Mouse (Mus musculus) left cerebral cortex, adult 8-10 months (tissue): ENCODE results near the gene Top1. TPM values are rescaled to one million over a fixed set of nuclear protein-coding genes. Genes with fewer than 3 reads are reported as not detected.
A peak's percentile ranks its signal among the peaks of the same experiment; 100 is the strongest.
"Not testable (repeated sequence)": the region's sequence is repeated elsewhere in the genome, so short reads cannot be mapped to it uniquely, and the experiment has no call there.

Experiments
- DNase-seq, 2 experiments: peaks; one replicate each; pipeline ENCODE4 v3.0.0; 2022; ENCODE audit warnings: low spot score in 2 of 2
- total RNA-seq, 4 experiments: library from RNA; stranded (reverse); gene quantifications; 2 replicates each; pipeline ENCODE4 v1.2.4; 2022

Gene Top1
- total RNA-seq, 4 experiments from 2014 or later, result 65.3 to 71.3 (median 70.4) TPM

GRCm38 (mm10) chr2:160630872-160631597 is 14.7 kb upstream of the Top1 start:
- DNase-seq, result no peak

DNA sequence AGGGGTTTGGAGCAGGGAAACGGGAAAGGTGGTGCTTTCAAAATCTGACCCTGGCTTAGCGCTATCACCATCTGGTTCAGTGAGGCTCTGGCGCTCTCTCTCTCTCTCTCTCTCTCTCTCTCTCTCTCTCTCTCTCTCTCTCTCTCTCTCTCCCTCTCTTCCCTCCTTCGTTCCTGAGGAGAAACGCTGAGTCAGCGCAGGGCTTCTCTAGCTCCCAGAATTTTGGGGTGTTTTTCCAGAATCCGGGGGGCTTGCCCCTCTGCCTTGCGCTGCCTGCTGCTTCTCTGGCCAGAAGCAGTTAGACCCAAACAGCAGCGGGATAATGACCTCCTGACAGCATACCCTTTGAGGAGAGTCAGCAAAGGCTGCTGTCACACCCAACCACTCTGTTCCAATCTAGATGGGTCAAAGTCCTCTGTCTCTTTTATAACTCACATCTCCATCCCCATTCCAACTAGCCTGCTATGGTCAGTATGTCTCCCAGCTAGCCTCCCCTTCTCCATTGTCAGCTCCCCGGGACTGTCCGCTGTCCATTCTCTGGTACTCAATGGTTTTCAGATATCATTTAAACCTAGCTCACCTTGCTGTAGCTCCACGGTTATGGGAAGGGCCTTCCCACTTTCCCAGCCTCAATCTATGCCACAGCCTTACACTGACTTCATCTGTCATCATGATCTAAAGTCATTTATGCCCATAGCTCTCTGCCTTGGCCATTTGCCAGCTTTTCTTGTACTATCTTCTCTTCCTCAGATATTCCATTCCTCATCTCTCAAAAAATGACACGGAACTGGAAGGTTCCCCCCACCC is 5.6 kb upstream of the Top1 start:
- no peak for DNase-seq

DNA sequence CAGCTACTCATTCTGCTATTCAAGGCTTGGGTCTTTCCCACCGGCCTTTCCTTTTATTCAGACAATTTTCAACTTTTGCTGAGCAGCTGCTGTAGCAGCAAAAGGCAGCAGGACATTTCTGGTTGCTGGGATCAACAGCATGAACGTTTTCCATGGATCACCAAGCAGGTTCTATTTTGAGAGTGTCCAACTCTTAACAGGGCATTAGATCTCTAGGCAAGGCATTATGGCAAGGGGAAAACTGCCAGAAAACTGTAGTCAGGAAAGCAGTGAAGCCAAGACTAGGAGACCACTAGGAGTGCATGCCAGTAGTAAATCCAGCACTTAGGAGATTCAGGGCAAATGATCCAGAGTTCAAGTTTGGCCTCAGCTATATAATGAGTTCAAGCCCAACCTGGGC is 4.5 kb upstream of the Top1 start:
- DNase-seq, result no peak

DNA sequence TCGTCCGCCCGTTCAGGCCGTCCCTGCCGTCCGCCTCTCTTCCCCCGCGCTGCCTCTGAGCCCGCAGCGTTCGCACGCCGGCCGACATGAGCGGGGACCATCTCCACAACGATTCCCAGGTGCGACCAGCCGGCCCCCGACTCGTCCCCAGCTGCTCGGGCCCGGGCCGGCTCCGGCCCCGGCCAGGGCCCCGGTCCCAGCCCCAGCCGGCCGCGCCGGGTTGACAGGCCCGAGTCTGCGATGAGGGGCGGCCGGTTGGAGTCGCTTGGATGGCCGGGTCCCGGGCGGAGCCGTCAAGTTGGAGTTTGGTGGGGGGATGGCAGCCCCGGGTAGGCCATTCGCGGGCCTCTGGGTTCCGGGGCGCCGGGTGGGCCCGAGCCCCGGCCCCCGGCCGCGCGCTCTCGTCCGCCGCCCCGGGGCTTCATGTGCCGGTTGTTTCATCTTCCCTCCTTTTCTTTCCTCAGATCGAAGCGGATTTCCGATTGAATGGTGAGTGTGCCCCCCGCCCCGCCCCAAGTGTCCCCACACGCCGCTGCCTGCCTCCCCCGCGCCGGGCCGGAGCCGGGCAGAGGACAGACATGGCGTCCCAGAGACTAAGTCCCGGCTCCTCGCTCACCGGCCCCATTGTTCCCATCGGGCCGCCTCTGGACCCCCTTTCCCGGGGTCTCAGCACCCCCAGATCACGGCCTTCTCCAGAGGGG is 606 bp downstream of the Top1 start:
- peak in 1 of 2 experiments; percentile 43 for DNase-seq

DNA sequence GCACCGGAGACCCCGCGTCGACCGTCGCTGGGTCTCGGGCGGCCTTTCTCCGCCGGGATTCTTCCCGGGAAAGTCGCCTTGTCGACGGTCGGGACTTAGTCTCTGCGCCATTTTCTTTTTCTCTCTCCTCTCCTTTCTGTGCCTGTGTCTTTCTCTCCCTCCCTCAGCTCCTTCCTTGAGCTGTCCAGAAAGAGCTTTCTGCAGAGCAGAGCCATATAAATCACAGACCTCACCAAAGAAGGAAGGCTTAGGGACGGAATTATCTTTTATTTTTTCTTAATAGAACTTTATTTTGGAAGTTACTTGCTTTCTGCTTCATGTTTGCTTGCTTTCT is 1.1 kb downstream of the Top1 start:
- DNase-seq, result no peak

GRCm38 (mm10) chr2:160648097-160648496 is 2.4 kb downstream of the Top1 start:
- DNase-seq, result no peak

DNA sequence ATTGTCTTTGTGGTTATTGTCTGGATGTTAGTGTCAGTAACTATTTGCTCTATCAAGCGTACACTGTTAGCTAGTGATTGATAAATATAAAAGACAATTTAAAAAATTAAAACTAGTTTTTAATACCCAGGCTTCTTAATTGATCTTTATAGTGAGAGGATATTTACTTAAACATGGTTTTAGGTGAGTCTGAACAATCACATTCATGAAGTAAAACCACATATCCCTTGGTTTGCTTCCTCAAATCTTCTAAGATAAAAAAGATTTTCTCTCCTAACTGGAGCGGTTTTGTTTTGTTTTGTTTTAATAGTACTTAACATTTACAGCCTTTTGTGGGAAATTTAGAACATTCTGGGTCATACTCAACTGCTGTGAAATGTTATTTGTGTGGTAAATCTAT is 3.4 kb downstream of the Top1 start:
- DNase-seq, result no peak

DNA sequence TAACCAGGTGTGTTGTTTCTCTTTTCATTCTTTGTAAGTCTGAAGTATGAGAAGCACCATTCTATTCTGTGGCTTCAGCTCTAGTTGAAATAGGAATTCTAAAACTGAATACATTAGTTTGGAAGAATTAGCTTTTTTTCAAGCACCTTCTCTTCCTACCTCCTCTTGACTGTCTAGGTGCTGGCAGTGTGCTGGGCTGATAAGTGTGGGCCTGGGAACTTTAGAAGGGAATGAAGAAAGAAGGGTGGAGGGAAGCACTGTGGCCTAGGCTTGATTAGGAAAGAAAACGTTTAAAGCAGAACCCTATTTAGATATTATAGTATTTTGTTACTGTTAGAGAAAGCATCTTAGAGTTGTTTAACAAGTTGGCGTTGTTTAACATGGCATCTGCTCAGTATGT is 5.5 kb downstream of the Top1 start:
- DNase-seq, result no peak

DNA sequence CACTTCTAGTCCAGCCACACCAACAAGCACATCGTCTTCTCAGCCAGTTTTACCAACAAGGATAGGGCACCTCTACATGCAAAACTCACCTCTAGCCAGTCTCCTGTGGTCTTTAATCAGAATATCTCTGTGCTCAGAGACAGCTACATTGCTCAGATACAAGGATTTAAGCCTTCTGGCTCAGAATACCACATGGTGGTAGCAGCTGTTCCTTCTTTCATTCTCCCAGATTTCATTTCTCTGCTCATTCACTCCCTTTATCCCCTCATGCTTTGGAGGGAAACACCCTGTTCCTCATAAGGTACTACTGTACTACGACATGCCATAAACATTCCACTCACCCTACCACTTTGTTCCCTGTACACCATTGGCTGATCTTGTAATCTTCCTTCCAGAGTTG is 7.5 kb downstream of the Top1 start:
- no peak for DNase-seq

DNA sequence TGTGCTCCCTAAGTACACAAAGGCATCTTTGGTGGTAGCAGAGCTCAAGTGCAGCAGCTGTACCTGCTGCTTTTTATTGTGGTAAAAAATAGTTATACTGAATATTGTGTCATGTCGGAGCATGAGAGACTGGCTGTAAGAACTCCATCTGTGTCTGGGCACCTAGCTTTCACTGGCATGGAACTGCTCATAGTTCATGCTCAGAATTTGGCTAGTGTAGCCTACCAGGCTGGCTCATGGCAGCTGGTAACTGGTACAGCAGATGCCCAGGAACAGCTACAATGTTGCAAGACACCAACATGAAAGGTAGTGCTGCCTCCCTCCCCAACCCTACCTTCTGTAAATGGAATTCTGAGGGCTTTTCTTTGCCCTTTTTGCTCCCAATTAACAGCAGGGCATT is 9.9 kb downstream of the Top1 start:
- DNase-seq, result no peak

DNA sequence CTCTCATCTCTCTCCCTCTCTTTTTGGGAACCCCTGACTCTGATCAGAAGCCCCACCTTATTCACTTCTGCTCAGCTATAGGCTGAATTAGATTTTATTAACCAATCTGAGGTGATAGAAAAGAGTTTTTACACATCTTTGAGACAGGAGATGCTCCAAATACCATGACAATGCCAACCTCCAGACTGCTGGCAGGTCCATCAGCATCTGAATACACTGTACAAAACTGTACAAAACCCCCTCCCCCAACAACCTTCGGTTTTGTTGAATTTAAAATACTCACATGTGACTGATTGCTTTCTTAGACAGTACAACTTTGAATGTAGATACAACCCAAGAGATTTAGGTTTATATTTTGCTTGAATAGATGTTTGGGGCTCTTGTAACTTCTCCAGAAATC is 10.5 kb downstream of the Top1 start:
- DNase-seq, result no peak

DNA sequence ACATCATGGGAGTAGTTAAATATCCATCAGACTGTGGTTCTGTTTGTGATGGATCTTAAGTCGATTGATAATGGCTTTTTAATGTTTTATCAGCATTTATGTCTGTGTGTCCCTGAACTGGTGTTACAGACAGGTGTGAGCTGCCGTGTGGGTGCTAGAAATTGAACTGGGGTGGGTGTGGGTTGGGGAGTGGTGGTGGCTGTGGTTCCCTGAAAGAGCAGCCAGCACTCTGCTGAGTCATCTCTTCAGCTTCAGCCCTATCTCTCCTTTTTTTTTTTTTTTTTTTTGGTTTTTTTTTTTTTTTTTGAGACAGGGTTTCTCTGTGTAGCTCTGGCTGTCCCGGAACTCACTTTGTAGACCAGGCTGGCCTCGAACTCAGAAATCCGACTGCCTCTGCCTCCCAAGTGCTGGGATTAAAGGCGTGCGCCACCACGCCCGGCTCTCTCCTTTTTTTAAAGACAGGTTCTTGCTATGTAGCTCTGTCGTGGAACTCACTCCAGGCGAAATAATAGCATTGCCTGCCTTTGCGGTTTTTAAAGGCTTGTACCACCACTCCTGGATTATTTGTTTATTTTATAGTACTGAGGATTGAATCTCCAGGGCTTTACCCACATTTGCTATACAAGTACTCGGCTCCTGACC is 12.2 kb downstream of the Top1 start:
- no peak for DNase-seq

DNA sequence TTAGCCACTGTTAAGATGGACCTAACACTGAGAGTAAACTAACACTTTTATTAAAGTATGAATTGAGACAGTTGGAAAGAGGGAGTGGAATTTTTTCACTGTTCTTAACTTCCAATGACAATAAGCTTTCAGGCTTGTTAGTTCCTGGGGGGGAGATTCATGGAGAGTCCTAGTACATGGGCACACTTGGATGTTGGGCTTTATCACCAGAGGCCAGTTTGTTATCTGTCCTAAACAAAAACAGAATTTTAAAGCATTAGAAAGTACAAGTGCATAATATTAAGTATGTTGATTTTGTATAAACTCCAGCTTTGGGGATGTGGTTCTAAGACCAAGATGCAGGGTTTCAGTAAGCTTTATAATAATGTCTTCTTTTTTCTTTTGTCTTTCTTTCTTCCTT is 13.1 kb downstream of the Top1 start:
- DNase-seq, result no peak

- DNase-seq, result no peak
Observed at GRCm38 (mm10) chr2:160664421-160664820, 18.7 kb downstream of the Top1 start.

DNA sequence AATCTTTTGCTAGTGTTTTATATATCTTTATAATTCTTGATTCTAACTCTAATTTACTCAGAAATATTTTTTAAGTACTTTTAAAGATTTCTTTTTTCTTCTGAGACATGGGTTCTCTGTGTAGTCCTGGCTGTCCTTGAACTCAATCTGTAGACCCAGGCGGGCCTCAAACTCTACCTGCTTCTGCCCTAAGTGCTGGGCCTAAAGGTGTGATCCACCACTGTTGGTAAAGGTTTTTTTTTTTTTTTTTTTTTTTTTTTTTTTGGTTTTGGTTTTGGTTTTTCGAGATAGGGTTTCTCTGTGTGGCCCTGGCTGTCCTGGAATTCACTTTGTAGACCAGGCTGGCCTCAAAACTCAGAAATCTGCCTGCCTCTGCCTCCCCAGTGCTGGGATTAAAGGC is 19.3 kb downstream of the Top1 start:
- not testable (repeated sequence) for DNase-seq

DNA sequence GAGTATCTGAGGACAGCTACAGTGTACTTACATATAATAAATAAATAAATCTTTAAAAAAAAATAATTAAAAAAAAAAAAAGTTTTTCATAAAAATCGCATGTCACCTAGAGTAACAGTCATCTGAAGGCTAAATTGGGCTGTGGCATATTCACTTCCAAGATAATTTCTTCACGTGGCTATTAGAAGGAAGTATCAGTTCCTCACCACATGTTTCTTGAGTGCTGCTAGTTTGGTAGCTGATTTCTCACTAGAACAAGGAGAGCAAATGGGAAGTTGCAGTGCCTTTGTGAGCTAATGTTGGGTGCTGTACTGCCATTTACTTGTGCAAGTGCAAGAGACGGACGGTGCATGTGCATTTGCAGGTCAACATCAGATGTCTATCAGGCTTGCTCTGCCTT is 21.6 kb downstream of the Top1 start:
- no peak for DNase-seq

DNA sequence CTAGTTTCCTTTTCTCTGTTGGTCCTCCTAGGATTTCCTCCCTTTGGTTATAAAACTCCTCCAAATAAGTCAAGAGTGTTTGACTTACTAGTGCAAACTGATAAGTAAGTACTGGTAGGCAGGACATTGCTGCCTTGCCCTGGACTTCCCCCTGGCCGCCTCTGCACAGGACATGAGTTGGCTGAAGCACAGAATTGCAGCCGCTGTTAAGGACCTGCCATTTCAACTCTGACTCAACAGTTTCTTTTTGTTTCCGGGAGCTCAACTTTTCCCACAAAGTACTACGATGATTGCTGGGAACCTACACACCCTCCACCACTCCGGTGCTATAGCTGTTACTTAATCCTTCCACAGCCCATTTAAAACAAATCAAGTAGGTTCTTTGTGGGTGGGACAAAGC is 54.6 kb downstream of the Top1 start:
- no peak for DNase-seq

DNA sequence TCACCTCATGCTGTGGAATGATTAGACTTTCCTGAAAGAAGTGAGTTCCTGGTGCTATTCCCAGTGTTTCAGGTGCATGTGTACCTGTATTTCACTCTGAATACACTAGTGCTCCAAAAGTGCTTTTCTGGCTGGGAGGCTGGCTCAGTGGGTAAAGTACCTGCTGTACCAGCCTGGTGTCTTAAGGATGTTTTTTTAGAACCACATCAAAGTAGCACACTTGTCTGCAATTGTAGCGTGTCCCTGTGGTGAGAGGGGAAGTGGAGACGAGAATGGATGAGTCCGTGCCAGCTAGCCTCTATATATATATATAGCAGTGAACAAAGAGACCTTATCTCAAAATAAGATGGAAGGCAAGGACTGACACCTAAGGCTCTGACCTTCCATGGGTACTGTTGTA is 55.9 kb downstream of the Top1 start:
- no peak for DNase-seq

- no peak for DNase-seq
Observed at GRCm38 (mm10) chr2:160702824-160703223, 57.1 kb downstream of the Top1 start.

GRCm38 (mm10) chr2:160707673-160708072 is 62.0 kb downstream of the Top1 start:
- no peak for DNase-seq

- no peak for DNase-seq
Observed at GRCm38 (mm10) chr2:160715463-160716030, 69.9 kb downstream of the Top1 start.

GRCm38 (mm10) chr2:160717269-160717668 is 71.6 kb downstream of the Top1 start:
- DNase-seq, result no peak
